Mouse (Mus musculus) liver, embryonic 12.5 days (tissue): ENCODE measurements around the gene Tuba1b. TPM values are rescaled to one million over a fixed set of nuclear protein-coding genes. Genes with fewer than 3 reads are reported as not detected.

Source experiments
- ATAC-seq: fragments of 200-750 bp; cut with Nextera tagmentation; 2 replicates; pipeline ENCODE4 v1.8.0; 2017; ENCODE audit warnings: moderate number of reproducible peaks, mild to moderate bottlenecking, moderate library complexity
- H3K27ac ChIP-seq: fragments of 300-500 bp; sonication (generic); 2 replicates; pipeline ENCODE4 v1.5.1; 2016; ENCODE audit warnings: mild to moderate bottlenecking
- H3K27me3 ChIP-seq: fragments of 300-500 bp; sonication (generic); replicated peaks from 2 replicates; pipeline ENCODE4 v1.6.1; 2016; ENCODE audit warnings: mild to moderate bottlenecking, moderate library complexity
- H3K36me3 ChIP-seq: fragments of 300-500 bp; sonication (generic); 2 replicates; pipeline ENCODE4 v1.6.1; 2016; ENCODE audit warnings: mild to moderate bottlenecking, moderate library complexity
- H3K4me1 ChIP-seq: fragments of 300-500 bp; sonication (generic); 2 replicates; pipeline ENCODE4 v1.6.1; 2016
- H3K4me2 ChIP-seq: fragments of 300-500 bp; sonication (generic); 2 replicates; pipeline ENCODE4 v1.6.1; 2016; ENCODE audit warnings: mild to moderate bottlenecking, moderate library complexity
- H3K4me3 ChIP-seq: fragments of 300-500 bp; sonication (generic); 2 replicates; pipeline ENCODE4 v1.5.1; 2016; ENCODE audit warnings: mild to moderate bottlenecking, moderate library complexity
- H3K9ac ChIP-seq: fragments of 300-500 bp; sonication (generic); 2 replicates; pipeline ENCODE4 v1.6.1; 2016; ENCODE audit warnings: mild to moderate bottlenecking, moderate library complexity
- H3K9me3 ChIP-seq: fragments of 300-500 bp; sonication (generic); replicated peaks from 2 replicates; pipeline ENCODE4 v1.6.1; 2016; ENCODE audit warnings: mild to moderate bottlenecking, moderate library complexity
- WGBS: fragments of 180-500 bp; shearing (Covaris S2); methylation state at CpG from one replicate; pipeline ENCODE4 v1.1.7; 2016; ENCODE audit not compliant: insufficient replicate concordance; 5-methylcytosine and 5-hydroxymethylcytosine counted together
- polyA plus RNA-seq: library from polyadenylated mRNA; unstranded; fragments of >200 nt; fragmentation: Nextera tagmentation; extraction: Ambion mirVana; gene quantifications from 2 replicates; pipeline ENCODE4 v1.2.1, GENCODE M21; 2016

Tuba1b gene
- polyA plus RNA-seq, 1 experiment from 2014 or later, result 1,388 TPM

DNA sequence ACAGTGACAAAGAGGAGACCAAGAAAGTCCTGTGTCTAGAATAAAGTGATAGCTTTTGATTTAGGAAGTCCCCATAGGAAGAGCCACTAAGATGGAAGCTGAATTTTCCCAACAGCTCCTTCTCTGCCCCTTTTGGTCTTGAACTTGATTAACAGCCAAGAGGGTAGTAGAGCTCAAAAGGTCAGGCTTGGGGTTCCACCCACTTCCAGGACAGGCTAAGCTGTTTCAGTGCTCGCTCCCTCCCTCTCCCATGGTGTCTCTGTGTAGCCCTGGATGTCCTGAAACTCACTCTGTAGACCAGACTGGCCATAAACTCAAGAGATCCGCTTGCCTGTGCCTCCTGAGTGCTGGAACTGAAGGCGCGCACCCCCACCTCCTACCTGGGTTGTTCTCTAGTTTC lies 18.3 kb downstream of the Tuba1b start:
- Histone ChIP-seq H3K36me3 (peaks cover 12% of the 10 kb centered on the region), H3K4me3 (no peak overlapping the region), H3K27me3 (no peaks in the 10 kb centered on the region; the same call in 1 of the 2 replicates), H3K27ac (no peak overlapping the region), H3K9me3 (no peaks in the 10 kb centered on the region), H3K9ac (no peak overlapping the region), H3K4me2 (peak overlapping the region; percentile 95; the same call in 1 of the 2 replicates), H3K4me1 (peaks cover 27% of the 10 kb centered on the region)
- WGBS, result 84% methylated on average over 4 of the region's 4 CpGs
- no peak for ATAC-seq

DNA sequence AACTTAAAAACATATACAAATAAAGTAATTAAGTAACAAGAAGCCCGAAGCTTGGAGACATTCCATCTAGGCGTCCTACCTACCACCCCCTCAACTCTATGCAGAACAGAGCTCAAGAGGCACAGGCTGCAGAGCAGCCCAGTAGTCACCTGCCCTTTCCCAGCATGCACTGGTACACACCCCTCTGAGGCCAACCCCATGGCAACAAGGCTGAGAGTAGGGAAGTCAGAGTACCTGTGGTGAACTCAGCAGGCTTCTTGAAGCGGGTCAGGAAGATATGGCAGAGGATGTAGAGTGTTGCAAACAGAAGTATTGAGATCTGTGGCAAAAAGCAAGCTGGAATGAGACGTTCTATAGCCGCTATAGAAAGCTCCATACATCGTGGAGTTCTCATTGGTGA lies 19.5 kb downstream of the Tuba1b start:
- H3K9ac ChIP-seq, result no peak overlapping the region

DNA sequence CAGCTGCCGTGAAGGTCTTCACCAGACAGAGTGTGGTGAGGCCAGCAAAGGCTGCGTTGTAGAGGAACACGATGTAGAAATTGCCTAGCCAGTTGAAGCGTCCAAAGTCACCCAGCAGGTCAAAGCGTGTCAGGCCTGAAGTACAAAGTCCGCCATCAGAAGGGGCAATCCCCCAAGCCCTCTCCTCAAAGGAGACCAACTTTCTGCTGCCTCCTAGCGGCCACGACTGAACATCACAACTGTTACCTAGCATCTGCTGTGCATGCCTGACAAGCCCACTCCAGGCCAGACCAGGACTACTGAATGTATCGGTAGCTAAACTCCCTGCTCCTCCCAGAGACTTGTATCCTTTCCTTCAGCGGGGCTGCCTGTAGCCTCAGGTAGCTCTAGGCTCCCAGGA lies 29.7 kb downstream of the Tuba1b start:
- whole genome bisulfite sequencing, result 31% methylated on average over 10 of the region's 10 CpGs
- ATAC-seq, result peak; percentile 22; the same call in 1 of the 2 replicates
- H3K4me3 ChIP-seq, result no peak overlapping the region
- H3K4me2 ChIP-seq, result no peak overlapping the region
- peaks cover 23% of the 10 kb centered on the region for H3K27me3 ChIP-seq
- no peak overlapping the region; the same call in 1 of the 2 replicates for H3K9ac ChIP-seq
- H3K27ac ChIP-seq, result no peak overlapping the region
- H3K36me3 ChIP-seq, result peaks cover 22% of the 10 kb centered on the region
- H3K9me3 ChIP-seq, result no peaks in the 10 kb centered on the region
- H3K4me1 ChIP-seq, result no peaks in the 10 kb centered on the region

More for the DNA sequence above, 19.5 kb downstream of the Tuba1b start:
- Histone ChIP-seq H3K27ac (no peak overlapping the region), H3K27me3 (no peaks in the 10 kb centered on the region; the same call in 1 of the 2 replicates), H3K4me3 (no peak overlapping the region), H3K4me2 (no peak overlapping the region), H3K4me1 (peaks cover 27% of the 10 kb centered on the region), H3K9me3 (no peaks in the 10 kb centered on the region), H3K36me3 (peaks cover 18% of the 10 kb centered on the region)
- 70% methylated on average over 6 of the region's 6 CpGs for WGBS
- ATAC-seq, result no peak

DNA sequence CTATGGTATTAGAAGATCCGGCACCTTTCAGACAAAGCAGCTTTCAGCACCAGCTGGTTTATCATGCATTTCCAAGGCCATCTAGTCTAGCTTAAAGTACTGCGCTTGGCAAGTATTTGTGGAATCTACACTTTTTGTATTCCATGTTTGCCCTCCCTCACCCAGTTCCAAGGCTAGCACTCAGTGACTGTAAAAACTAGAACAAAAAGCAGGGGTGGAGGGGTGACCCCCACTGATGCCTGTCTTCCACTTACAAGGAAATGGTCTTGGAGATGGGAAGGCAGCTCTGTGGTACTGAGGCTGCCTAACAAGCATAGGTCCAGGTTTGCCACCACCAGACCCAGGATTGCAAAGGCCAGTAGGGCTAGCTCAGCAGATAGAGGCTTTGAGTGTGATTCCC lies 31.8 kb downstream of the Tuba1b start:
- Histone ChIP-seq H3K9me3 (no peaks in the 10 kb centered on the region), H3K9ac (no peak overlapping the region), H3K36me3 (peaks cover 8% of the 10 kb centered on the region), H3K4me3 (no peak overlapping the region), H3K4me1 (peaks cover 11% of the 10 kb centered on the region), H3K27ac (no peak overlapping the region), H3K4me2 (no peak overlapping the region), H3K27me3 (peaks cover 43% of the 10 kb centered on the region)
- 82% methylated on average over 2 of the region's 2 CpGs for WGBS
- ATAC-seq, result no peak

DNA sequence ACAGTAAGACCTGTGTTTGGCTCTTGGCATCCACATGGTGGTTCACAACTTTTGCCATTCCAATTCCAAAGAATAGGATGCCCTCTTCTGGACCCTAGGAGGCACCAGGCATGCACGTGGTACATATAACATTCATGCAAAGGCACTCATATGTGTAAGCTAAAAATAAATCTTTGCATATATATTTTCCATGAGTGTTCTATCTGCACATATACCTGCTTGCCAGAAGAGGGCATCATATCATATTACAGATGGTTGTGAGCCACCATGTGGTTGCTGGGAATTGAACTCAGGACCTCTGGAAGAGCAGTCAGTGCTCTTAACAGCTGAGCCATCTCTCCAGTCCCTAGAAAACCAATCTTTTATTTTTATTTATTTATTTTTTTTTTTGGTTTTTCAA lies 32.8 kb downstream of the Tuba1b start:
- no peak overlapping the region for H3K9ac ChIP-seq
- WGBS, result 28% methylated on average over 1 of the region's 1 CpGs

DNA sequence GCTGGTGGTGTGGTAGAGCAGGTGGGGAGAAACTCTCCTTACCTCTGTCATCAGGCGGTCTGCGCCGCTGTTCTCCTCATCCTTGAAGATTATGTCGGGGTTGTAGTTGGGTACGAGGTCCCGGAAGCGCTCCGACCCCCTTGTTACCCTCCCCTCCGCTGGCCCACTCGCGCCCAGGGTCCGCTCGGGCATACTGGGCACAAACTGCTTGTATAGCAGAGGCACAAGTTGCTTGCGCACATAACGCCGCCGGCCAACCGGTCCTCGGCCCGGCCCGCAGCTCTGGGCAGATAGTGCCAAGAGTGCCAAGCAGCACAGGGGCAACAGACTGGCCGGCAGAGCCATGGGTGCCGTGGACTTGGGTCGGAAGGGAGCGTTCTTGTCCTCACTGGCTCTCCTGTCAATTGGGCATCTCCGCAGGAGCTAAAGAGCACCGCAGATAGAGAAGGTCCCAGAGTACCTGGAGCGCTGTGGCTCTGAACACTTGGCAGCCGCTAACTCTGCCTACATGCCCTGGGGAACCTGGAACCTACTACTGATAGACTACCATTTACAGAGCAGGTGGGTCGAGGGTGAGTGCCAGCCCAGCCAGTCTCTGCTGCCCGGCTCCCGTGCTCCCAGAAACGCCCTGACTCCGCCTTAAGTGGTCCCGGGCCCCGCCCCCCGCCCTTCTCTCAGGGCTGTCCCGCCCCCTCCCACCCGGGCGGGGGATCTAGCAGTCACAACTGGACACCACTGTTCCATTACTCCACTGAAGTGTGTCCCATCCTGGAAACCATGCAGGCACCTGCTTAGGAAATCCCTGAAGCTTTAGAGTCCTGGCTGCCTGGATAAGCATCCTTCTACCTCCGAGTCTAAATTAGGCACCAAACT lies 36.2 kb downstream of the Tuba1b start, which contains the start of gene Dhh:
Dhh (minus strand) TSS at position 613 of the 873 bp plus-strand sequence.
- 3% methylated on average over 41 of the region's 41 CpGs for WGBS
- H3K9ac ChIP-seq, result no peak within 1 kb of the TSS
- H3K9me3 ChIP-seq, result no peaks in the 10 kb centered on the region
- H3K4me1 ChIP-seq, result peaks cover 56% of the 10 kb centered on the region
- H3K4me3 ChIP-seq, result peak within 1 kb of the TSS; percentile 18
- no peak within 1 kb of the TSS for H3K27ac ChIP-seq
- ATAC-seq, result no peak
- H3K4me2 ChIP-seq, result peak within 1 kb of the TSS; percentile 40
- H3K27me3 ChIP-seq, result peaks cover 88% of the 10 kb centered on the region
- no peaks in the 10 kb centered on the region for H3K36me3 ChIP-seq

More for the DNA sequence above, 32.8 kb downstream of the Tuba1b start:
- Histone ChIP-seq H3K9me3 (no peaks in the 10 kb centered on the region), H3K4me3 (no peak overlapping the region), H3K4me1 (peaks cover 22% of the 10 kb centered on the region), H3K36me3 (peaks cover 5% of the 10 kb centered on the region), H3K27me3 (peaks cover 54% of the 10 kb centered on the region), H3K27ac (no peak overlapping the region), H3K4me2 (no peak overlapping the region)
- no peak for ATAC-seq

DNA sequence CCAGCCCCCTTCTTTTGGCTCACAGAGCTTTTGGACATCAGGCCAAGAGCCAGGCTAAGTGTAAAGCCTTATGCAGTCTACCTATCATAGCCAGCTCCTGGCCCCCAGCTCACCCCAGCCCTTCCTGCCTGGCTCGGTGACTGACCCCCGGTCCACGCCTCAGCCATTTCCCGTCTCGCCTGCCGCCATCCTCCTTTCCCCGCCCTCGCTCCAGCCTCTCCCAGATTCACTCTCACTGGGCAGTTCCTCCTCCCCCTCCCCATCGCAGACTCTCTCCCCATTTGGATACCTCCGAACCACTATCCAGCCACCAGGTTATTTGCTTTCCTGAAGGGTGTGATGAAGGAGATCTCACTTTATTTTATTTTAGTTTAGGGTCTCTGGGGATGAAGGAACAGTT lies 36.9 kb downstream of the Tuba1b start:
- ATAC-seq, result no peak
- Histone ChIP-seq H3K27me3 (peaks cover 92% of the 10 kb centered on the region), H3K4me1 (peaks cover 60% of the 10 kb centered on the region), H3K9me3 (no peaks in the 10 kb centered on the region), H3K36me3 (no peaks in the 10 kb centered on the region), H3K4me2 (peak overlapping the region; percentile 40), H3K9ac (no peak overlapping the region), H3K4me3 (peak overlapping the region; percentile 18; the same call in 1 of the 2 replicates), H3K27ac (no peak overlapping the region)
- 6% methylated on average over 10 of the region's 10 CpGs for WGBS

DNA sequence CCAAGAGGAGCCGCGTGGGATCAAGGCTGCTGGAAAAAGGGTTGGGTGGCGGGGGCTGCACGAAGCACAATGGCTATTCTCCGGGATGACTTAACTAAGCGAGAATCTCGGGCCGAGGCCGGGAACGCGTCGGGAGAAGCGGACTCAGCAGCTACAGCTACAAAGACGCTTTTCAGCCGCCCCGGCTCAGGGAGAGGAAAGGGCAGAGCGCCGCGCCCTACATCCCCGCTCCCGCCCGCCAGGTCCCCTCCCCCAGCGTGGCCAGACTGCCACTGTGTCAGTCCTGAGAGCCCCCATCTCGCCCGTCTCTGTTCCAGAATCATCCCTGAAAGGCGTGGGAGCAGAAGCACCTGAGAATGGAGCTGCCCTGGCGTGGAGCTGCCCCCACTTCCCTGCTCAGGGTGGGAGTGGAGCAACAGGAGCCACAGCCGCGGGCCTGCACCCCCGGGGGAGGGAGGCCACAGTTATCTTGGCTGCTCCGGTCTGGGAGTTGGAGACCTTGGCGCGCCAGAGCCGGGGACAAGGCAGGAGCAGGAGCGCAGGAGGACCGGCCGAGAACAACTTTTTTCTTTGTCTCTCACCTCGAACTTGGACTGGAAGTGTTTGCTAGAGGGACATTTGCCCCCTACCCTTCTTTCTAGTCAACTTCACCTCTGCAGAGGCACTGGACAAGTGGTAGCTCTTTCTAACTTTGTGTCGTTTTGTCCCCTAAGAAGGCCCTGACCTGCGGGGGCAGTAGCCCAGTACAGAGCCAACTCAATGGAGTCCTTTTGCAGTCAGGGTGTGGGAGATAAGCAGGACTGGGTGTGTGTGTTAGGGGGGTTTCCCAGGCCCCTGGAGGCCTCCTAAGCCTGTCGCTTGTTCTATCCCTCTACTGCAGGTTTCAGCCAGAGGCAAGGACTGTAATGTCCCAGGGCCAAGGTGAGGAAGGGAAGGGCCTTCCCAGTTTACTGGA lies 38.5 kb downstream of the Tuba1b start:
- 2% methylated on average over 41 of the region's 41 CpGs for WGBS
- Histone ChIP-seq H3K9ac (peak overlapping the region; percentile 10; the same call in 1 of the 2 replicates), H3K36me3 (no peaks in the 10 kb centered on the region), H3K4me2 (peak overlapping the region; percentile 83), H3K9me3 (no peaks in the 10 kb centered on the region), H3K4me1 (peaks cover 76% of the 10 kb centered on the region), H3K4me3 (peak overlapping the region; percentile 34), H3K27ac (no peak overlapping the region), H3K27me3 (peaks cover 93% of the 10 kb centered on the region)
- ATAC-seq, result peak; percentile 70

DNA sequence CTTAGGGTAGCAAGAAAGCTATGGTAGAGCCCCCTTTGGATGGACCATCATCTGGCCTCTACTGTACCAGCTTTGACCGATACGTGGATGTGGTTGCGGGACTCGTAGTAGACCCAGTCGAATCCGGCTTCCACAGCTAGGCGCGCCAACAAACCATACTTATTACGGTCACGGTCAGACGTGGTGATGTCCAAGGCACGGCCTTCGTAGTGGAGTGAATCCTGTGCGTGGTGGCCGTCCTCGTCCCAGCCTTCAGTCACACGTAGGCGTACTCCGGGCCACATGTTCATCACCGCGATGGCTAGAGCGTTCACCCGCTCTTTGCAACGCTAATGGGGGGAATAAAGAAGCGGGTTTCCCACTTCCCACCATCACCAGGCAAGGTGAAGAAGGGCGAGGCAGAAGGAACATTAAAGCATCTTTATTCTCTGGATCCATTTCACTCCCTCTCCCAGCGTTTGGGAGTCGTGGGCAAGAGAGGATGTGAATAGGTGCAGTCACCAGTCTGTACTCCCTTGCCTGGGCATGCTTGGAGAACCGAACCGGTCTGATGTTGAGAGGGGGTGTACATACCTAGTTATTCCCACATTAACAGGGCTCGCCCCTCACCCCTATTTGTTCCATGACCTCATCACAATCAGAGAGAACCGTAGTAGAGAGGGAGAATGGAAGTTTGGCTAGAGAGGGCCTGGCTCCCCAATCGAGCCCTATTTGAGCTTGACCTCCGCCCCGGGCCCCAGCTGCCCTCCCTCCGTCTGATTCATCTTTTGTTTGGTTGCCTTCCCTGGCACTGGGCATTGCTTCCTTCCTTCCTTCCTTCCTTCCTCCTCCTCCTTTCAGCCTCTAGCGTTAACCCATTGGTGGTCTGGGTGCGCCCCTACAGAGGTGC lies 39.4 kb downstream of the Tuba1b start:
- no peak overlapping the region for H3K27ac ChIP-seq
- 2% methylated on average over 38 of the region's 38 CpGs for WGBS
- H3K9ac ChIP-seq, result no peak overlapping the region
- H3K36me3 ChIP-seq, result no peaks in the 10 kb centered on the region
- ATAC-seq, result no peak
- peaks cover 84% of the 10 kb centered on the region for H3K27me3 ChIP-seq
- no peaks in the 10 kb centered on the region for H3K9me3 ChIP-seq
- H3K4me2 ChIP-seq, result peak overlapping the region; percentile 83
- peaks cover 76% of the 10 kb centered on the region for H3K4me1 ChIP-seq
- H3K4me3 ChIP-seq, result peak overlapping the region; percentile 53

DNA sequence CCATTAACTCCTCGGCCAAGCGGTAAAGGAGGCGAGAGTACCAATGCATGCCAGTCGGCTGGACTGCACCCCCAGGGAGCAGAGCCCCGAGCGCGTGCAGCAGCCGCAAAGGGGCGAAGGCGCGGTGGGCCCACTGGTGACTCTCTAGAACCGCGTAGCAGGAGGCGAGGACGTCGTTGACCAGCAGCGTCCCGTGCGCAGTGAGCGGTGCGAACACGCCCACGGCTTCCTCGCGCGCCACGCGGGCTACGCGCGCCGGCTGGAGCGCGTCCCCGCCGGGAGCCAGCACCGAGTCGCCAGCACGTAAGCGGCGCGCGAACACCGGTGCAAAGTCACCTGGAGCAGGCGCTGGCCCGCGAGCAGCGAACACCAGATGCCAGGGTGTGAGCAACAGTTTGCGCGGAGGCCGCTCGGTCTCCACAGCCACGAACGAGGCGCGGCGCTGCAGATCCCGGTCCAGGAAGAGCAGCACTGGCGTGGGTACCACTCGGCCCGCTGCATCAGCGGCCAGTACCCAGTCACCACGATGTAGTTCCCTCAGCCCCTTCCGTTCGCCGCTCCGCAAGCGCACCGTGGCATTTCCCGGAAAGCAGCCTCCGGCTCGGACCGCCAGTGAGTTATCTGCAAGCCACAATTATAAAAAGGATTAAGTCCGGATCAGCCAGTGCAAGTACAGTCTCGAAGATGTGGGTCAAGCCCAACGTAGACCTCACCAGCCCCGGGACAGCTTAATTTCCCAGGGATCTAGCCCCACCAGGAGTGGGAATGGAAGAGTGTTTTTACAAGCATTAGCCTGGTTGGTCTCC lies 40.2 kb downstream of the Tuba1b start, which contains the start of gene Rhebl1:
Rhebl1 (minus strand) TSS at position 601 of the 806 bp plus-strand sequence.
- H3K27me3 ChIP-seq, result peaks cover 76% of the 10 kb centered on the region
- no peak within 1 kb of the TSS for H3K27ac ChIP-seq
- H3K9ac ChIP-seq, result 0 out of 2 replicates have a peak within 1 kb of the TSS, but pooled peaks have one; percentile 40
- no peaks in the 10 kb centered on the region for H3K36me3 ChIP-seq
- H3K4me1 ChIP-seq, result peaks cover 76% of the 10 kb centered on the region
- no peak for ATAC-seq
- peak within 1 kb of the TSS; percentile 83 for H3K4me2 ChIP-seq
- no peaks in the 10 kb centered on the region for H3K9me3 ChIP-seq
- H3K4me3 ChIP-seq, result peak within 1 kb of the TSS; percentile 53
- WGBS, result under 1% methylated on average over 77 of the region's 77 CpGs
